Mouse (Mus musculus): Measurements from ENCODE around the gene Sema3e. TPM values are rescaled to one million over a fixed set of nuclear protein-coding genes. Genes with fewer than 3 reads are reported as not detected.

Sema3e gene
- polyA plus RNA-seq, 1 experiment, result 6.8 TPM

- no peak overlapping the region for H3K27ac ChIP-seq (ENCODE audit: insufficient read depth, low read length)
- no peaks in the 10 kb centered on the region for H3K4me1 ChIP-seq (ENCODE audit: control insufficient read depth, insufficient read depth, low read length)
- no peak for TF ChIP-seq CTCF (IDR thresholded peaks at IDR 0.05; ENCODE audit: extremely low read depth, insufficient read depth, low read length)
- no peak for TF ChIP-seq POLR2A (IDR thresholded peaks at IDR 0.05; ENCODE audit: extremely low read depth, insufficient read depth, low read length)
- no peak overlapping the region; the same call in 1 of the 2 replicates for H3K4me3 ChIP-seq (ENCODE audit: insufficient read depth, low read length)
Observed at GRCm38 (mm10) chr5:14028341-14028740, 3.3 kb downstream of the Sema3e start.

GRCm38 (mm10) chr5:14030796-14031195 is 5.7 kb downstream of the Sema3e start:
- Histone ChIP-seq H3K27ac (ENCODE audit: insufficient read depth, low read length) (no peak overlapping the region), H3K4me3 (ENCODE audit: insufficient read depth, low read length) (no peak overlapping the region), H3K4me1 (ENCODE audit: control insufficient read depth, insufficient read depth, low read length) (no peaks in the 10 kb centered on the region)
- TF ChIP-seq POLR2A (IDR thresholded peaks at IDR 0.05; ENCODE audit: extremely low read depth, insufficient read depth, low read length), result no peak
- no peak for TF ChIP-seq CTCF (IDR thresholded peaks at IDR 0.05; ENCODE audit: extremely low read depth, insufficient read depth, low read length)

GRCm38 (mm10) chr5:14032056-14032455 is 7.0 kb downstream of the Sema3e start:
- Histone ChIP-seq H3K4me3 (ENCODE audit: insufficient read depth, low read length) (no peak overlapping the region), H3K27ac (ENCODE audit: insufficient read depth, low read length) (no peak overlapping the region), H3K4me1 (ENCODE audit: control insufficient read depth, insufficient read depth, low read length) (no peaks in the 10 kb centered on the region)
- no peak for TF ChIP-seq CTCF (IDR thresholded peaks at IDR 0.05; ENCODE audit: extremely low read depth, insufficient read depth, low read length)
- no peak for TF ChIP-seq POLR2A (IDR thresholded peaks at IDR 0.05; ENCODE audit: extremely low read depth, insufficient read depth, low read length)

GRCm38 (mm10) chr5:14033302-14033701 is 8.2 kb downstream of the Sema3e start:
- Histone ChIP-seq H3K4me3 (ENCODE audit: insufficient read depth, low read length) (no peak overlapping the region), H3K4me1 (ENCODE audit: control insufficient read depth, insufficient read depth, low read length) (no peaks in the 10 kb centered on the region), H3K27ac (ENCODE audit: insufficient read depth, low read length) (no peak overlapping the region)
- TF ChIP-seq POLR2A (IDR thresholded peaks at IDR 0.05; ENCODE audit: extremely low read depth, insufficient read depth, low read length) (no peak), CTCF (IDR thresholded peaks at IDR 0.05; ENCODE audit: extremely low read depth, insufficient read depth, low read length) (no peak)

GRCm38 (mm10) chr5:14038813-14039496 is 13.9 kb downstream of the Sema3e start:
- no peak for TF ChIP-seq POLR2A (IDR thresholded peaks at IDR 0.05; ENCODE audit: extremely low read depth, insufficient read depth, low read length)
- no peak for TF ChIP-seq CTCF (IDR thresholded peaks at IDR 0.05; ENCODE audit: extremely low read depth, insufficient read depth, low read length)
- no peak overlapping the region for H3K27ac ChIP-seq (ENCODE audit: insufficient read depth, low read length)
- H3K4me3 ChIP-seq (ENCODE audit: insufficient read depth, low read length), result no peak overlapping the region
- no peaks in the 10 kb centered on the region for H3K4me1 ChIP-seq (ENCODE audit: control insufficient read depth, insufficient read depth, low read length)

- TF ChIP-seq CTCF (IDR thresholded peaks at IDR 0.05; ENCODE audit: extremely low read depth, insufficient read depth, low read length) (no peak), POLR2A (IDR thresholded peaks at IDR 0.05; ENCODE audit: extremely low read depth, insufficient read depth, low read length) (no peak)
- H3K27ac ChIP-seq (ENCODE audit: insufficient read depth, low read length), result no peak overlapping the region
- H3K4me1 ChIP-seq (ENCODE audit: control insufficient read depth, insufficient read depth, low read length), result no peaks in the 10 kb centered on the region
- H3K4me3 ChIP-seq (ENCODE audit: insufficient read depth, low read length), result no peak overlapping the region
Observed at GRCm38 (mm10) chr5:14040208-14040607, 15.1 kb downstream of the Sema3e start.

GRCm38 (mm10) chr5:14043116-14043515 is 18.0 kb downstream of the Sema3e start:
- no peaks in the 10 kb centered on the region for H3K4me1 ChIP-seq (ENCODE audit: control insufficient read depth, insufficient read depth, low read length)
- TF ChIP-seq POLR2A (IDR thresholded peaks at IDR 0.05; ENCODE audit: extremely low read depth, insufficient read depth, low read length), result no peak
- no peak overlapping the region for H3K27ac ChIP-seq (ENCODE audit: insufficient read depth, low read length)
- no peak overlapping the region for H3K4me3 ChIP-seq (ENCODE audit: insufficient read depth, low read length)

GRCm38 (mm10) chr5:14043983-14044382 is 18.9 kb downstream of the Sema3e start:
- H3K27ac ChIP-seq (ENCODE audit: insufficient read depth, low read length), result no peak overlapping the region
- TF ChIP-seq POLR2A (IDR thresholded peaks at IDR 0.05; ENCODE audit: extremely low read depth, insufficient read depth, low read length) (no peak), CTCF (IDR thresholded peaks at IDR 0.05; ENCODE audit: extremely low read depth, insufficient read depth, low read length) (no peak)
- no peaks in the 10 kb centered on the region for H3K4me1 ChIP-seq (ENCODE audit: control insufficient read depth, insufficient read depth, low read length)
- no peak overlapping the region for H3K4me3 ChIP-seq (ENCODE audit: insufficient read depth, low read length)

GRCm38 (mm10) chr5:14048660-14049059 is 23.6 kb downstream of the Sema3e start:
- Histone ChIP-seq H3K27ac (ENCODE audit: insufficient read depth, low read length) (no peak overlapping the region), H3K4me1 (ENCODE audit: control insufficient read depth, insufficient read depth, low read length) (no peaks in the 10 kb centered on the region), H3K4me3 (ENCODE audit: insufficient read depth, low read length) (no peak overlapping the region)
- TF ChIP-seq POLR2A (IDR thresholded peaks at IDR 0.05; ENCODE audit: extremely low read depth, insufficient read depth, low read length), result no peak
- no peak for TF ChIP-seq CTCF (IDR thresholded peaks at IDR 0.05; ENCODE audit: extremely low read depth, insufficient read depth, low read length)

GRCm38 (mm10) chr5:14054472-14054871 is 29.4 kb downstream of the Sema3e start:
- TF ChIP-seq CTCF (IDR thresholded peaks at IDR 0.05; ENCODE audit: extremely low read depth, insufficient read depth, low read length) (no peak), POLR2A (IDR thresholded peaks at IDR 0.05; ENCODE audit: extremely low read depth, insufficient read depth, low read length) (no peak)
- H3K27ac ChIP-seq (ENCODE audit: insufficient read depth, low read length), result no peak overlapping the region
- no peaks in the 10 kb centered on the region for H3K4me1 ChIP-seq (ENCODE audit: control insufficient read depth, insufficient read depth, low read length)
- no peak overlapping the region for H3K4me3 ChIP-seq (ENCODE audit: insufficient read depth, low read length)

Data from cortical plate, adult 2 months (tissue).